Mouse (Mus musculus) liver, embryonic 14.5 days (tissue): Measurements from ENCODE around the gene Cda.

Experiments
- CTCF ChIP-seq: IDR thresholded peaks from 2 replicates; pipeline ENCODE4 v1.5.1; 2016; ENCODE audit warnings: antibody characterized with exemption, low read depth, control low read depth
- EP300 ChIP-seq: IDR thresholded peaks from 2 replicates; pipeline ENCODE4 v1.6.1; 2016; ENCODE audit warnings: antibody characterized with exemption, low read depth

- TF ChIP-seq CTCF (no peak), EP300 (no peak)
Measured at GRCm38 (mm10) chr4:138355496-138355895, 12.3 kb downstream of the Cda start.
